9 mouse cellular contexts compared by ENCODE assay signal in the genomic region with DNA sequence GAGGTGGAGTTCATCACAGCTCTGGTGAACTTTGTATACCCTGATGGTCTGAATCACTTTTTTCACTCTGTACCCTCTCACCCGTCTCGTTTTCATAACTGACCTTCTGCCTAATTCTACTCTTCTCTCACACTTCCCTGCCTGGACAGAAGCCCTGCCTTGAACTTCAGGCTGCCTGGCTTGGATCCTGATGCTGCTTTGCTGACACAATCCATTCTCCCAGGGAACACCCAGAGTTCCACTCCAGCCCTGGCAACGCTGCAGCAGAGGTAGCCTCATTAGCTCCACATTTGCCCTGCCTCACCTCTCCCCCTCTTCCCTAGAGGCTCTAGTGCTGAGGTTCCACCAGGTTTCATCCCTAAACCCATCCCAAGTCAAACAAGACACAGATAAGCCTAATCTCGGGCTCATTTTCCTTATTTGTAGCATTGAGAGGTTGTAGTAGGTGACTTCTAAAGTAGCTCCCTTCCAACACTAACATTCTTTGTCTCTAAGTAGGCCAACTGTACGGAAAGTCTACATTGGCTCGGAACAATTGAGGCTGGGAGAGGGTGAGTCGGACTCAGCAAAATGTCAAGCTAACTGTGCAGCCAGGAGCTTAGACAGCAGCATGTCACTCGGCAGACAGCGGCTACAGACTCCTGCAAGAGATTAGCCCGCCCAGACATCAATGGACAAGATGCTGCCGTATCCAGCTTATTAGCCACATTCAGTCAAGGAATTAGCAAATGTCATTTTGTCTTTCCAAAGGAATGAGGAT. TPM values are rescaled to one million over a fixed set of nuclear protein-coding genes. Genes with fewer than 3 reads are reported as not detected.
A peak's percentile ranks its signal among the peaks of the same experiment; 100 is the strongest.
DNase-seq lines count a peak whose midpoint lies in the region; ATAC-seq and TF ChIP-seq lines count a peak whose summit lies in the region.
"Had no signal": no experiment of that assay in that cellular context is flagged by ENCODE, and none has a peak within 500 bp of the region (broad histone marks: within the 10 kb centered on the region; RNA-seq: fewer than 3 reads in every experiment).

No protein-coding gene starts in this region.

- H3K9ac ChIP-seq in intestine, embryonic 16.5 days (ENCODE audit: low read depth, low read length): no peak overlapping the region
- no peak overlapping the region for H3K9ac ChIP-seq in intestine, postnatal 0 days (ENCODE audit: low read depth, low read length)
- H3K9ac ChIP-seq in lung, embryonic 16.5 days (ENCODE audit: low read length): no peak overlapping the region
- no peak overlapping the region for H3K9ac ChIP-seq in forebrain, embryonic 11.5 days (ENCODE audit: low read length)
- H3K9ac ChIP-seq: hindbrain, embryonic 13.5 days had no signal

- H3K27ac ChIP-seq in intestine, embryonic 16.5 days (ENCODE audit: low read length): peak overlapping the region; percentile 70
- no peak overlapping the region for H3K27ac ChIP-seq in intestine, postnatal 0 days (ENCODE audit: low read depth, low read length)
- peak overlapping the region; percentile 11 for H3K27ac ChIP-seq in embryonic fibroblast, embryonic 13.5 days (ENCODE audit: insufficient read depth, low read length)
- peak overlapping the region; percentile 82 for H3K27ac ChIP-seq in lung, embryonic 16.5 days (ENCODE audit: low read length)
- H3K27ac ChIP-seq in forebrain, embryonic 11.5 days (ENCODE audit: low read depth, low read length): no peak overlapping the region
- H3K27ac ChIP-seq: hindbrain, embryonic 13.5 days had no signal

- no peak for ATAC-seq in intestine, embryonic 16.5 days
- ATAC-seq in intestine, postnatal 0 days: no peak
- no peak for ATAC-seq in lung, embryonic 16.5 days (ENCODE audit: low read depth)
- no peak for ATAC-seq in CD4-positive, CD25-positive, alpha-beta regulatory T cell, adult 4 months
- no peak for ATAC-seq in forebrain, embryonic 11.5 days (replicated peaks; ENCODE audit: low FRiP score)

- no peak overlapping the region for H3K4me3 ChIP-seq in intestine, embryonic 16.5 days (ENCODE audit: low read length)
- H3K4me3 ChIP-seq in intestine, postnatal 0 days (ENCODE audit: low read depth, low read length): no peak overlapping the region
- H3K4me3 ChIP-seq in embryonic fibroblast, embryonic 13.5 days (ENCODE audit: insufficient read depth, low read length): no peak overlapping the region
- H3K4me3 ChIP-seq in lung, embryonic 16.5 days (ENCODE audit: low read length): no peak overlapping the region
- H3K4me3 ChIP-seq in forebrain, embryonic 11.5 days (ENCODE audit: low read depth, low read length): no peak overlapping the region
- H3K4me3 ChIP-seq: hindbrain, embryonic 13.5 days had no signal

- H3K4me2 ChIP-seq in intestine, embryonic 16.5 days (ENCODE audit: low read depth, low read length): no peak overlapping the region
- no peak overlapping the region for H3K4me2 ChIP-seq in intestine, postnatal 0 days (replicated peaks; ENCODE audit: low read depth)
- H3K4me2 ChIP-seq in lung, embryonic 16.5 days (ENCODE audit: low read depth, low read length): no peak overlapping the region
- H3K4me2 ChIP-seq in forebrain, embryonic 11.5 days (ENCODE audit: low read depth, low read length, severe bottlenecking): no peak overlapping the region
- H3K4me2 ChIP-seq: hindbrain, embryonic 13.5 days had no signal

- intact Hi-C loops in heart, postnatal 36 days (cut with DNase I): loop anchor here (5.0 kb wide), 1 partner anchor 57 kb away; no protein-coding TSS in a partner anchor

- no peaks in the 10 kb centered on the region for H3K9me3 ChIP-seq in intestine, embryonic 16.5 days (ENCODE audit: control insufficient read depth, low read length)
- no peaks in the 10 kb centered on the region for H3K9me3 ChIP-seq in intestine, postnatal 0 days (ENCODE audit: control insufficient read depth)
- no peaks in the 10 kb centered on the region for H3K9me3 ChIP-seq in lung, embryonic 16.5 days (ENCODE audit: control insufficient read depth, low read length)
- no peaks in the 10 kb centered on the region for H3K9me3 ChIP-seq in forebrain, embryonic 11.5 days (ENCODE audit: control insufficient read depth, low read length)
- H3K9me3 ChIP-seq: hindbrain, embryonic 13.5 days had no signal

- whole genome bisulfite sequencing in intestine, embryonic 16.5 days: 71% methylated on average over 11 of the region's 11 CpGs
- WGBS in intestine, postnatal 0 days: 73% methylated on average over 11 of the region's 11 CpGs
- WGBS in lung, embryonic 16.5 days: 60% methylated on average over 11 of the region's 11 CpGs
- 66% methylated on average over 11 of the region's 11 CpGs for WGBS in forebrain, embryonic 11.5 days

- no peak for TF ChIP-seq POLR2A in embryonic fibroblast, embryonic 13.5 days (IDR thresholded peaks at IDR 0.05; ENCODE audit: low read depth, low read length)

- no peak for TF ChIP-seq CTCF in intestine, postnatal 0 days (IDR thresholded peaks at IDR 0.05; ENCODE audit: low read depth)
- no peak for TF ChIP-seq CTCF in embryonic fibroblast, embryonic 13.5 days (IDR thresholded peaks at IDR 0.05; ENCODE audit: borderline replicate concordance, insufficient read depth, low read length)

- no peaks in the 10 kb centered on the region for H3K27me3 ChIP-seq in intestine, embryonic 16.5 days (replicated peaks; ENCODE audit: control insufficient read depth, insufficient read depth, low read length)
- H3K27me3 ChIP-seq in intestine, postnatal 0 days (replicated peaks; ENCODE audit: control insufficient read depth, insufficient read depth, low read length): no peaks in the 10 kb centered on the region
- no peaks in the 10 kb centered on the region for H3K27me3 ChIP-seq in lung, embryonic 16.5 days (ENCODE audit: control insufficient read depth, insufficient read depth, low read depth, low read length)
- no peaks in the 10 kb centered on the region for H3K27me3 ChIP-seq in forebrain, embryonic 11.5 days (ENCODE audit: control insufficient read depth, insufficient read depth, low read length)
- H3K27me3 ChIP-seq: hindbrain, embryonic 13.5 days had no signal

- DNase-seq in heart, postnatal 36 days: peak; percentile 61 to 70
- no peak for DNase-seq in spleen, adult 12 weeks (ENCODE audit: low spot score)
- DNase-seq in forebrain, embryonic 11.5 days (ENCODE audit: low spot score): no peak

- H3K36me3 ChIP-seq in intestine, embryonic 16.5 days (ENCODE audit: control insufficient read depth, insufficient read depth, low read length): no peaks in the 10 kb centered on the region
- no peaks in the 10 kb centered on the region for H3K36me3 ChIP-seq in intestine, postnatal 0 days (ENCODE audit: control insufficient read depth, insufficient read depth)
- no peaks in the 10 kb centered on the region for H3K36me3 ChIP-seq in lung, embryonic 16.5 days (ENCODE audit: control insufficient read depth, insufficient read depth, low read length)
- no peaks in the 10 kb centered on the region for H3K36me3 ChIP-seq in forebrain, embryonic 11.5 days (ENCODE audit: control insufficient read depth, insufficient read depth, low read length)
- H3K36me3 ChIP-seq: hindbrain, embryonic 13.5 days had no signal

- H3K4me1 ChIP-seq in intestine, embryonic 16.5 days (ENCODE audit: control insufficient read depth, insufficient read depth, low read length): peaks cover 17% of the 10 kb centered on the region
- peaks cover 14% of the 10 kb centered on the region; the same call in 1 of the 2 replicates for H3K4me1 ChIP-seq in intestine, postnatal 0 days (replicated peaks; ENCODE audit: control insufficient read depth, insufficient read depth, low read length)
- 0 out of 2 replicates have a peak, but pooled peaks cover 5% of the 10 kb centered on the region for H3K4me1 ChIP-seq in embryonic fibroblast, embryonic 13.5 days (ENCODE audit: control insufficient read depth, insufficient read depth, low read length)
- peaks cover 23% of the 10 kb centered on the region for H3K4me1 ChIP-seq in lung, embryonic 16.5 days (replicated peaks; ENCODE audit: control insufficient read depth, insufficient read depth, low read length)
- no peaks in the 10 kb centered on the region for H3K4me1 ChIP-seq in forebrain, embryonic 11.5 days (replicated peaks; ENCODE audit: control insufficient read depth, insufficient read depth, low read length)

RNA-seq across cellular contexts. Expression of gene Eed, which starts 60.0 kb away (rescaled TPM):
- polyA plus RNA-seq in intestine, embryonic 16.5 days (2015; fragmentation: Nextera tagmentation; extraction: Ambion mirVana): 48.4 and 59.1 TPM in 2 replicates
- 33.7 and 35.1 TPM in 2 replicates for polyA plus RNA-seq in intestine, postnatal 0 days (2015; fragmentation: Nextera tagmentation; extraction: Ambion mirVana)
- polyA plus RNA-seq in embryonic fibroblast, embryonic 13.5 days (2011; ENCODE audit: insufficient read length, low read depth, missing spikeins): 106 and 119 TPM in 2 replicates
- 10 to 100 TPM; 24.1 to 25.4 TPM for total RNA-seq in heart, postnatal 36 days (2021)
- polyA plus RNA-seq in lung, embryonic 16.5 days (2015; fragmentation: Nextera tagmentation; extraction: Ambion mirVana): 65.7 and 67.2 TPM in 2 replicates
- polyA plus RNA-seq in CD4-positive, CD25-positive, alpha-beta regulatory T cell, adult 4 months (2017; shearing (Covaris generic)): 10 to 100 TPM; 57.3 to 62.9 TPM
- polyA plus RNA-seq in forebrain, embryonic 11.5 days (2014; fragmentation: Nextera tagmentation; extraction: Ambion mirVana): 96.4 and 102 TPM in 2 replicates

Comparison
In these comparisons a context has a peak if more than half of its experiments do, and no peak if none do; other contexts are left out.
1. H3K27ac ChIP-seq: peak in intestine, embryonic 16.5 days (single experiment), embryonic fibroblast, embryonic 13.5 days (single experiment) and lung, embryonic 16.5 days (single experiment); none in intestine, postnatal 0 days (single experiment) and forebrain, embryonic 11.5 days (single experiment).
2. DNase-seq: peak in heart, postnatal 36 days (2 of 2); none in spleen, adult 12 weeks (single experiment) and forebrain, embryonic 11.5 days (single experiment).